Mouse (Mus musculus) cortical plate, adult 2 months (tissue): ENCODE measurements around the gene Scarb2.

Experiments
- CTCF ChIP-seq: fragments of 200-500 bp; IDR thresholded peaks from 2 replicates; pipeline ENCODE4 v1.5.1; 2011; ENCODE audit warnings: mild to moderate bottlenecking, control low read depth, low read length; ENCODE audit not compliant: insufficient read depth; ENCODE audit errors: extremely low read depth
- POLR2A ChIP-seq: fragments of 200-500 bp; IDR thresholded peaks from 2 replicates; pipeline ENCODE4 v1.6.1; 2011; ENCODE audit warnings: mild to moderate bottlenecking, low read length, control low read depth; ENCODE audit not compliant: insufficient read depth; ENCODE audit errors: extremely low read depth

DNA sequence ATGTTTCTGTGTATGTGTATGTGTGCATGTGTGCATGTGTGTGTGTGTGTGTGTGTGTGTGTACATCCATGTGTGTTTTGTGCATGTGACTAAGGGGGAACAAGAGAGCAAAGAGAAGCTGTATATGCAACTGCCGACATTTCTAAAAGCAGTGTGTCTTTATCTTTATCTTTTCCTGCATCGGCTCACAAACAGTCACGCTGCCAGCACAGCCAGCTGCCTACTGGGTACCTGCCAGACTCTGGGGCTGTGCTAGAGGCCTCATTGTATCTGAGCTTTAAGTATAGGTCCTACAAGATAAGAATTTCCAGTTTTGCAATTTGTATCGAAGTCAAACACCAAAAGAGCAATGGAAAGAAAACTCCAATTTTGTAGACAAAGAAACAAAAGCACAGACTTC is 17.1 kb downstream of the Scarb2 start:
- TF ChIP-seq CTCF = no peak
- no peak for TF ChIP-seq POLR2A
